In the genomic region with DNA sequence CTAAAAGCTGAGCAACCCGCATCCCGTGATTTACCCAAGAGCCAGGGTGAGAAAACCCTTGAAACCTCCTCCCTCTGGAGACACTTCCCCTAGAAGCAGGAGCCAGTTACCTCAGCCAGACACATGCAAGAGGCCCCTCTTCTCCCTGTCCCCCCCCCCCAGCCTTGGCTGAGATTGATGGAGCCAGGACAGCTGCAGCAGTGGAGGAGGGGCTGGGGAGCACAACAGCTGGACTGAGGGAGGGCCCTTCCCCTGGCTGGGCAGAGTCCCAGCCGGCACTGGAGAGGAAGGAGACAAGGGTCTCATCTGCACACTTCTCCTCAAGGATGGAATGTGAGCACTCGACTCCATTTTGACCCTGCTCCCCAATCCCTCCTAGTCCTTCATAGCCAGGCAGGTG, we compare ENCODE assay signal across 13 mouse cellular contexts.
DNase-seq lines count a peak whose midpoint lies in the region; ATAC-seq and TF ChIP-seq lines count a peak whose summit lies in the region.
"Had no signal": no experiment of that assay in that cellular context is flagged by ENCODE, and none has a peak within 500 bp of the region (broad histone marks: within the 10 kb centered on the region; RNA-seq: fewer than 3 reads in every experiment).

No protein-coding gene starts in this region.

- no peak overlapping the region for H3K9ac ChIP-seq in intestine, embryonic 14.5 days (ENCODE audit: low read length)
- H3K9ac ChIP-seq in intestine, postnatal 0 days (ENCODE audit: low read depth, low read length): no peak overlapping the region
- no peak overlapping the region for H3K9ac ChIP-seq in embryonic facial prominence, embryonic 15.5 days
- H3K9ac ChIP-seq in limb, embryonic 13.5 days: no peak overlapping the region
- no peak overlapping the region for H3K9ac ChIP-seq in midbrain, embryonic 16.5 days (ENCODE audit: low read depth, low read length)
- H3K9ac ChIP-seq: forebrain, embryonic 13.5 days; liver, embryonic 13.5 days had no signal

- H3K4me2 ChIP-seq in intestine, embryonic 14.5 days (ENCODE audit: low read length): 0 out of 2 replicates have a peak overlapping the region, but pooled peaks have one; percentile 8
- no peak overlapping the region for H3K4me2 ChIP-seq in intestine, postnatal 0 days (replicated peaks; ENCODE audit: low read depth)
- H3K4me2 ChIP-seq in embryonic facial prominence, embryonic 15.5 days (replicated peaks): no peak overlapping the region
- no peak overlapping the region for H3K4me2 ChIP-seq in limb, embryonic 13.5 days (replicated peaks)
- H3K4me2 ChIP-seq in midbrain, embryonic 16.5 days (ENCODE audit: low read length): no peak overlapping the region
- H3K4me2 ChIP-seq: forebrain, embryonic 13.5 days; liver, embryonic 13.5 days had no signal

- H3K36me3 ChIP-seq in intestine, embryonic 14.5 days (ENCODE audit: control insufficient read depth, insufficient read depth, low read length): peaks cover 6% of the 10 kb centered on the region; the same call in 1 of the 2 replicates
- H3K36me3 ChIP-seq in intestine, postnatal 0 days (ENCODE audit: control insufficient read depth, insufficient read depth): peaks cover 3% of the 10 kb centered on the region; the same call in 1 of the 2 replicates
- peaks cover 19% of the 10 kb centered on the region; the same call in 1 of the 2 replicates for H3K36me3 ChIP-seq in embryonic facial prominence, embryonic 15.5 days
- H3K36me3 ChIP-seq in limb, embryonic 13.5 days: peaks cover 3% of the 10 kb centered on the region; the same call in 1 of the 2 replicates
- H3K36me3 ChIP-seq in midbrain, embryonic 16.5 days (ENCODE audit: control insufficient read depth, insufficient read depth, low read length): no peaks in the 10 kb centered on the region
- H3K36me3 ChIP-seq: liver, embryonic 13.5 days had no signal

- no peaks in the 10 kb centered on the region for H3K27me3 ChIP-seq in intestine, embryonic 14.5 days (replicated peaks; ENCODE audit: control insufficient read depth, insufficient read depth, low read length)
- H3K27me3 ChIP-seq in intestine, postnatal 0 days (replicated peaks; ENCODE audit: control insufficient read depth, insufficient read depth, low read length): no peaks in the 10 kb centered on the region
- no peaks in the 10 kb centered on the region for H3K27me3 ChIP-seq in embryonic facial prominence, embryonic 15.5 days
- no peaks in the 10 kb centered on the region for H3K27me3 ChIP-seq in limb, embryonic 13.5 days
- H3K27me3 ChIP-seq in midbrain, embryonic 16.5 days (ENCODE audit: control insufficient read depth, insufficient read depth, low read depth, low read length): no peaks in the 10 kb centered on the region
- H3K27me3 ChIP-seq: forebrain, embryonic 13.5 days; liver, embryonic 13.5 days had no signal

- no peaks in the 10 kb centered on the region for H3K9me3 ChIP-seq in intestine, embryonic 14.5 days (ENCODE audit: control insufficient read depth, low read length)
- H3K9me3 ChIP-seq in intestine, postnatal 0 days (ENCODE audit: control insufficient read depth): no peaks in the 10 kb centered on the region
- H3K9me3 ChIP-seq in embryonic facial prominence, embryonic 15.5 days (replicated peaks): no peaks in the 10 kb centered on the region
- H3K9me3 ChIP-seq in limb, embryonic 13.5 days: no peaks in the 10 kb centered on the region
- no peaks in the 10 kb centered on the region for H3K9me3 ChIP-seq in midbrain, embryonic 16.5 days (replicated peaks; ENCODE audit: control insufficient read depth, low read length, poor library complexity, severe bottlenecking)
- H3K9me3 ChIP-seq: forebrain, embryonic 13.5 days; liver, embryonic 13.5 days had no signal

- DNase-seq in intestine, embryonic 14.5 days (ENCODE audit: low spot score): peak; percentile 71
- peak; percentile 60 for DNase-seq in embryo, embryonic 10.5 days (ENCODE audit: low spot score)
- no peak for DNase-seq in testis, postnatal 14 days (ENCODE audit: low spot score)
- no peak for DNase-seq in adrenal gland, postnatal 10 days
- DNase-seq: cerebellum, adult 9-11 months; liver, embryonic 13.5 days; right cerebral cortex, postnatal 25 days; thymus, postnatal 4 days had no signal

- TF ChIP-seq CTCF in intestine, postnatal 0 days (IDR thresholded peaks at IDR 0.05; ENCODE audit: low read depth): no peak

- peaks cover 54% of the 10 kb centered on the region for H3K4me1 ChIP-seq in intestine, embryonic 14.5 days (replicated peaks; ENCODE audit: control insufficient read depth, insufficient read depth, low read length)
- 0 out of 2 replicates have a peak, but pooled peaks cover 6% of the 10 kb centered on the region for H3K4me1 ChIP-seq in intestine, postnatal 0 days (replicated peaks; ENCODE audit: control insufficient read depth, insufficient read depth, low read length)
- H3K4me1 ChIP-seq in embryonic facial prominence, embryonic 15.5 days: peaks cover 65% of the 10 kb centered on the region
- peaks cover 74% of the 10 kb centered on the region for H3K4me1 ChIP-seq in limb, embryonic 13.5 days
- no peaks in the 10 kb centered on the region for H3K4me1 ChIP-seq in midbrain, embryonic 16.5 days (ENCODE audit: control insufficient read depth, insufficient read depth, low read length)

- 29% methylated on average over 4 of the region's 4 CpGs for WGBS in intestine, embryonic 14.5 days
- 51% methylated on average over 4 of the region's 4 CpGs for WGBS in intestine, postnatal 0 days
- 44% methylated on average over 4 of the region's 4 CpGs for WGBS in embryonic facial prominence, embryonic 15.5 days
- 39% methylated on average over 3 of the region's 4 CpGs for WGBS in limb, embryonic 13.5 days
- WGBS in midbrain, embryonic 16.5 days: 58% methylated on average over 4 of the region's 4 CpGs

- ATAC-seq in intestine, embryonic 14.5 days (replicated peaks; ENCODE audit: low FRiP score, low TSS enrichment, low read depth): peak; percentile 74
- no peak for ATAC-seq in intestine, postnatal 0 days
- peak; percentile 72 for ATAC-seq in embryonic facial prominence, embryonic 15.5 days (ENCODE audit: insufficient number of reproducible peaks, low FRiP score, low TSS enrichment, low read depth)
- peak; percentile 64 for ATAC-seq in limb, embryonic 13.5 days (ENCODE audit: low FRiP score, low read depth)
- no peak for ATAC-seq in midbrain, embryonic 16.5 days
- ATAC-seq: forebrain, embryonic 13.5 days had no signal

- H3K4me3 ChIP-seq in intestine, embryonic 14.5 days (ENCODE audit: low read depth, low read length): no peak overlapping the region
- H3K4me3 ChIP-seq in intestine, postnatal 0 days (ENCODE audit: low read depth, low read length): no peak overlapping the region
- no peak overlapping the region for H3K4me3 ChIP-seq in embryonic facial prominence, embryonic 15.5 days (replicated peaks)
- H3K4me3 ChIP-seq in limb, embryonic 13.5 days: no peak overlapping the region
- H3K4me3 ChIP-seq in midbrain, embryonic 16.5 days (ENCODE audit: low read depth, low read length): no peak overlapping the region
- H3K4me3 ChIP-seq: forebrain, embryonic 13.5 days; liver, embryonic 13.5 days had no signal

- peak overlapping the region; percentile 51; the same call in 1 of the 2 replicates for H3K27ac ChIP-seq in intestine, embryonic 14.5 days (ENCODE audit: low read depth)
- H3K27ac ChIP-seq in intestine, postnatal 0 days (ENCODE audit: low read depth, low read length): no peak overlapping the region
- H3K27ac ChIP-seq in embryonic facial prominence, embryonic 15.5 days (replicated peaks): peak overlapping the region; percentile 49; the same call in 1 of the 2 replicates
- H3K27ac ChIP-seq in limb, embryonic 13.5 days: peak overlapping the region; percentile 83
- H3K27ac ChIP-seq in midbrain, embryonic 16.5 days (ENCODE audit: low read length): no peak overlapping the region
- H3K27ac ChIP-seq: forebrain, embryonic 13.5 days; liver, embryonic 13.5 days had no signal

Comparison
In these comparisons a context has a peak if more than half of its experiments do, and no peak if none do; other contexts are left out.
1. ATAC-seq: peak in intestine, embryonic 14.5 days (single experiment), embryonic facial prominence, embryonic 15.5 days (single experiment) and limb, embryonic 13.5 days (single experiment); none in intestine, postnatal 0 days (single experiment) and midbrain, embryonic 16.5 days (single experiment).
2. H3K27ac ChIP-seq: peak in intestine, embryonic 14.5 days (single experiment), embryonic facial prominence, embryonic 15.5 days (single experiment) and limb, embryonic 13.5 days (single experiment); none in intestine, postnatal 0 days (single experiment) and midbrain, embryonic 16.5 days (single experiment).
3. DNase-seq: peak in intestine, embryonic 14.5 days (single experiment) and embryo, embryonic 10.5 days (single experiment); none in testis, postnatal 14 days (single experiment) and adrenal gland, postnatal 10 days (single experiment).